Mouse (Mus musculus) lung, adult 2 months (tissue): ENCODE data around the gene B3galt1.

Experiments
- CTCF ChIP-seq: fragments of 200-500 bp; IDR thresholded peaks from 2 replicates; pipeline ENCODE4 v1.5.1; 2011; ENCODE audit warnings: mild to moderate bottlenecking, low read length, control low read depth; ENCODE audit not compliant: insufficient read depth
- POLR2A ChIP-seq: fragments of 200-500 bp; IDR thresholded peaks from 2 replicates; pipeline ENCODE4 v1.6.1; 2011; ENCODE audit warnings: low read depth, mild to moderate bottlenecking, control low read depth, low read length, borderline replicate concordance; ENCODE audit errors: extremely low read depth

DNA sequence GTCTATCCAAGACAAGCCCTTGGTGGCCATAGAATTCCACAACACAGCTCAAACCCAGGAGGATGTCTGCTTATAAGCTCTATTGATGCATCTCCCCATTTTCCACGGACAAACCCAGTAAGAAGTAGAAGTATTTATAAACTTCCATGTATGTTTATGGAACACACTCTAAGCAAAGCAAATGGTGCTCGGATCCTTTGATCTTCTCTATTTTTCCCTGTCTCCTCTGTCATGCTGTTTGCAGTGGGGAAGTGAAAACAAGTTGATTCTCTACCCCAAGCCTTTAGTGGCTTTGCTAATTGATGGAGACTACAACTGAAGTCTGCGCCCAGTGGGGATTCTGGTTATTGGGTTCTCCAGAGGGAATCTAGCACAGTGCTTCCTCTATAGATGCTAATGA is 89.2 kb downstream of the B3galt1 start:
- TF ChIP-seq CTCF = no peak
- TF ChIP-seq POLR2A = no peak
